Mouse (Mus musculus): ENCODE data around the gene Grik5. TPM values are rescaled to one million over a fixed set of nuclear protein-coding genes. Genes with fewer than 3 reads are reported as not detected.

Gene Grik5
- polyA plus RNA-seq, 1 experiment = 17.7 TPM

GRCm38 (mm10) chr7:25067909-25068656 lies 4.1 kb downstream of the Grik5 start:
- Histone ChIP-seq H3K27me3 (ENCODE audit: control insufficient read depth, insufficient read depth, low read length) (0 out of 2 replicates have a peak, but pooled peaks cover 2% of the 10 kb centered on the region), H3K36me3 (ENCODE audit: control insufficient read depth, insufficient read depth, low read length) (no peaks in the 10 kb centered on the region), H3K4me3 (ENCODE audit: low read depth, low read length) (no peak overlapping the region), H3K4me1 (ENCODE audit: control insufficient read depth, insufficient read depth, insufficient read length, low read length) (peaks cover 2% of the 10 kb centered on the region; the same call in 1 of the 2 replicates), H3K27ac (ENCODE audit: insufficient read depth, low read depth, low read length) (no peak overlapping the region)
- 81% methylated on average over 22 of the region's 22 CpGs for WGBS
- no peak for TF ChIP-seq POLR2A (IDR thresholded peaks at IDR 0.05; ENCODE audit: low read depth, low read length)
- no peak for TF ChIP-seq CTCF (IDR thresholded peaks at IDR 0.05; ENCODE audit: extremely low read depth, insufficient read length, insufficient replicate concordance, low read depth, low read length)

- Histone ChIP-seq H3K27me3 (ENCODE audit: control insufficient read depth, insufficient read depth, low read length) (0 out of 2 replicates have a peak, but pooled peaks cover 1% of the 10 kb centered on the region), H3K4me3 (ENCODE audit: low read depth, low read length) (no peak overlapping the region), H3K36me3 (ENCODE audit: control insufficient read depth, insufficient read depth, low read length) (no peaks in the 10 kb centered on the region), H3K27ac (ENCODE audit: insufficient read depth, low read depth, low read length) (no peak overlapping the region), H3K4me1 (ENCODE audit: control insufficient read depth, insufficient read depth, insufficient read length, low read length) (no peaks in the 10 kb centered on the region)
- TF ChIP-seq CTCF (IDR thresholded peaks at IDR 0.05; ENCODE audit: extremely low read depth, insufficient read length, insufficient replicate concordance, low read depth, low read length) = no peak
- TF ChIP-seq POLR2A (IDR thresholded peaks at IDR 0.05; ENCODE audit: low read depth, low read length) = no peak
- 82% methylated on average over 7 of the region's 7 CpGs for WGBS
Measured at GRCm38 (mm10) chr7:25067338-25067737, 4.8 kb downstream of the Grik5 start.

GRCm38 (mm10) chr7:25063900-25064299 lies 8.2 kb downstream of the Grik5 start:
- H3K27me3 ChIP-seq (ENCODE audit: control insufficient read depth, insufficient read depth, low read length) = no peaks in the 10 kb centered on the region
- no peak overlapping the region for H3K4me3 ChIP-seq (ENCODE audit: low read depth, low read length)
- 75% methylated on average over 8 of the region's 8 CpGs for WGBS
- H3K27ac ChIP-seq (ENCODE audit: insufficient read depth, low read depth, low read length) = no peak overlapping the region
- H3K36me3 ChIP-seq (ENCODE audit: control insufficient read depth, insufficient read depth, low read length) = no peaks in the 10 kb centered on the region
- TF ChIP-seq CTCF (IDR thresholded peaks at IDR 0.05; ENCODE audit: extremely low read depth, insufficient read length, insufficient replicate concordance, low read depth, low read length) (no peak), POLR2A (IDR thresholded peaks at IDR 0.05; ENCODE audit: low read depth, low read length) (no peak)
- H3K4me1 ChIP-seq (ENCODE audit: control insufficient read depth, insufficient read depth, insufficient read length, low read length) = no peaks in the 10 kb centered on the region

GRCm38 (mm10) chr7:25063346-25063745 lies 8.8 kb downstream of the Grik5 start:
- no peak overlapping the region for H3K4me3 ChIP-seq (ENCODE audit: low read depth, low read length)
- H3K4me1 ChIP-seq (ENCODE audit: control insufficient read depth, insufficient read depth, insufficient read length, low read length) = no peaks in the 10 kb centered on the region
- no peaks in the 10 kb centered on the region for H3K36me3 ChIP-seq (ENCODE audit: control insufficient read depth, insufficient read depth, low read length)
- TF ChIP-seq CTCF (IDR thresholded peaks at IDR 0.05; ENCODE audit: extremely low read depth, insufficient read length, insufficient replicate concordance, low read depth, low read length) (no peak), POLR2A (IDR thresholded peaks at IDR 0.05; ENCODE audit: low read depth, low read length) (no peak)
- no peaks in the 10 kb centered on the region for H3K27me3 ChIP-seq (ENCODE audit: control insufficient read depth, insufficient read depth, low read length)
- H3K27ac ChIP-seq (ENCODE audit: insufficient read depth, low read depth, low read length) = no peak overlapping the region
- 91% methylated on average over 6 of the region's 6 CpGs for WGBS

- 91% methylated on average over 14 of the region's 14 CpGs for whole genome bisulfite sequencing
- H3K4me3 ChIP-seq (ENCODE audit: low read depth, low read length) = no peak overlapping the region
- no peaks in the 10 kb centered on the region for H3K36me3 ChIP-seq (ENCODE audit: control insufficient read depth, insufficient read depth, low read length)
- TF ChIP-seq POLR2A (IDR thresholded peaks at IDR 0.05; ENCODE audit: low read depth, low read length) (no peak), CTCF (IDR thresholded peaks at IDR 0.05; ENCODE audit: extremely low read depth, insufficient read length, insufficient replicate concordance, low read depth, low read length) (no peak)
- H3K4me1 ChIP-seq (ENCODE audit: control insufficient read depth, insufficient read depth, insufficient read length, low read length) = no peaks in the 10 kb centered on the region; the same call in 1 of the 2 replicates
- H3K27ac ChIP-seq (ENCODE audit: insufficient read depth, low read depth, low read length) = no peak overlapping the region
- H3K27me3 ChIP-seq (ENCODE audit: control insufficient read depth, insufficient read depth, low read length) = no peaks in the 10 kb centered on the region
Measured at GRCm38 (mm10) chr7:25058836-25059235, 13.3 kb downstream of the Grik5 start.

GRCm38 (mm10) chr7:25058394-25058793 lies 13.8 kb downstream of the Grik5 start:
- Histone ChIP-seq H3K36me3 (ENCODE audit: control insufficient read depth, insufficient read depth, low read length) (no peaks in the 10 kb centered on the region), H3K27ac (ENCODE audit: insufficient read depth, low read depth, low read length) (no peak overlapping the region), H3K27me3 (ENCODE audit: control insufficient read depth, insufficient read depth, low read length) (no peaks in the 10 kb centered on the region), H3K4me3 (ENCODE audit: low read depth, low read length) (no peak overlapping the region), H3K4me1 (ENCODE audit: control insufficient read depth, insufficient read depth, insufficient read length, low read length) (no peaks in the 10 kb centered on the region; the same call in 1 of the 2 replicates)
- 83% methylated on average over 8 of the region's 8 CpGs for WGBS
- TF ChIP-seq CTCF (IDR thresholded peaks at IDR 0.05; ENCODE audit: extremely low read depth, insufficient read length, insufficient replicate concordance, low read depth, low read length) (no peak), POLR2A (IDR thresholded peaks at IDR 0.05; ENCODE audit: low read depth, low read length) (no peak)

- TF ChIP-seq CTCF (IDR thresholded peaks at IDR 0.05; ENCODE audit: extremely low read depth, insufficient read length, insufficient replicate concordance, low read depth, low read length) (no peak), POLR2A (IDR thresholded peaks at IDR 0.05; ENCODE audit: low read depth, low read length) (no peak)
- no peak overlapping the region for H3K4me3 ChIP-seq (ENCODE audit: low read depth, low read length)
- no peaks in the 10 kb centered on the region; the same call in 1 of the 2 replicates for H3K4me1 ChIP-seq (ENCODE audit: control insufficient read depth, insufficient read depth, insufficient read length, low read length)
- 94% methylated on average over 5 of the region's 5 CpGs for WGBS
- no peaks in the 10 kb centered on the region for H3K36me3 ChIP-seq (ENCODE audit: control insufficient read depth, insufficient read depth, low read length)
- no peak overlapping the region for H3K27ac ChIP-seq (ENCODE audit: insufficient read depth, low read depth, low read length)
- no peaks in the 10 kb centered on the region for H3K27me3 ChIP-seq (ENCODE audit: control insufficient read depth, insufficient read depth, low read length)
Measured at GRCm38 (mm10) chr7:25057888-25058287, 14.3 kb downstream of the Grik5 start.

Data from small intestine, adult 2 months (tissue).